Mouse (Mus musculus) limb, embryonic 14.5 days (tissue): ENCODE results near the gene Rac3. TPM values are rescaled to one million over a fixed set of nuclear protein-coding genes. Genes with fewer than 3 reads are reported as not detected.

Experiments used
- ATAC-seq: fragments of 200-750 bp; cut with Nextera tagmentation; 2 replicates; pipeline ENCODE4 v1.8.0; 2017; ENCODE audit warnings: low read depth, moderate number of reproducible peaks, moderate TSS enrichment; ENCODE audit not compliant: low FRiP score
- DNase-seq: peaks from one replicate; pipeline ENCODE4 v3.0.0-alpha.2; 2015; ENCODE audit warnings: low spot score
- H3K27ac ChIP-seq: fragments of 300-500 bp; sonication (generic); replicated peaks from 2 replicates; pipeline ENCODE4 v1.5.1; 2014; ENCODE audit warnings: low read depth, mild to moderate bottlenecking, low read length, moderate library complexity, mixed read lengths
- H3K27me3 ChIP-seq: fragments of 300-500 bp; sonication (generic); 2 replicates; pipeline ENCODE4 v1.6.1; 2014; ENCODE audit warnings: low read length, mixed read lengths; ENCODE audit not compliant: control insufficient read depth, insufficient read depth
- H3K36me3 ChIP-seq: fragments of 300-500 bp; sonication (generic); 2 replicates; pipeline ENCODE4 v1.6.1; 2014; ENCODE audit warnings: mild to moderate bottlenecking, low read length, moderate library complexity, mixed read lengths; ENCODE audit not compliant: control insufficient read depth, insufficient read depth
- H3K4me1 ChIP-seq: fragments of 300-500 bp; sonication (generic); 2 replicates; pipeline ENCODE4 v1.6.1; 2014; ENCODE audit warnings: antibody characterized with exemption, low read length, mixed read lengths; ENCODE audit not compliant: control insufficient read depth, insufficient read depth
- H3K4me2 ChIP-seq: fragments of 300-500 bp; sonication (generic); replicated peaks from 2 replicates; pipeline ENCODE4 v1.6.1; 2014; ENCODE audit warnings: low read depth, mild to moderate bottlenecking, low read length, moderate library complexity; ENCODE audit not compliant: severe bottlenecking
- H3K4me3 ChIP-seq: fragments of 300-500 bp; sonication (generic); replicated peaks from 2 replicates; pipeline ENCODE4 v1.5.1; 2014; ENCODE audit warnings: low read length
- H3K9ac ChIP-seq: fragments of 300-500 bp; sonication (generic); 2 replicates; pipeline ENCODE4 v1.6.1; 2014; ENCODE audit warnings: mild to moderate bottlenecking, low read depth, low read length, moderate library complexity; ENCODE audit not compliant: severe bottlenecking
- H3K9me3 ChIP-seq: fragments of 300-500 bp; sonication (generic); 2 replicates; pipeline ENCODE4 v1.6.1; 2016; ENCODE audit warnings: low read length; ENCODE audit not compliant: control insufficient read depth
- POLR2A ChIP-seq: fragments of 200-500 bp; IDR thresholded peaks from 2 replicates; pipeline ENCODE4 v1.8.0; 2012; ENCODE audit warnings: inconsistent platforms, mild to moderate bottlenecking, moderate library complexity, borderline replicate concordance; ENCODE audit not compliant: insufficient read depth, insufficient read length; ENCODE audit errors: extremely low read depth
- WGBS: fragments of 180-500 bp; shearing (Covaris S2); extraction: QIAGEN DNeasy Blood & Tissue Kit; methylation state at CpG from one replicate; pipeline ENCODE4 v1.1.7; 2014; 5-methylcytosine and 5-hydroxymethylcytosine counted together
- polyA plus RNA-seq, 2 experiments: library from polyadenylated mRNA; depleted of rRNA in 1 of 2; stranded (reverse) in 1 of 2; unstranded in 1 of 2; fragments of >200 nt; fragmentation: Nextera tagmentation in 1 of 2; extraction: Ambion mirVana in 1 of 2; gene quantifications; 2 replicates each; pipeline versions ENCODE4 v1.2.1 to v1.2.3; 2012 to 2014

The Rac3 gene
- polyA plus RNA-seq, 2 experiments: 14.1 to 90.1 TPM

DNA sequence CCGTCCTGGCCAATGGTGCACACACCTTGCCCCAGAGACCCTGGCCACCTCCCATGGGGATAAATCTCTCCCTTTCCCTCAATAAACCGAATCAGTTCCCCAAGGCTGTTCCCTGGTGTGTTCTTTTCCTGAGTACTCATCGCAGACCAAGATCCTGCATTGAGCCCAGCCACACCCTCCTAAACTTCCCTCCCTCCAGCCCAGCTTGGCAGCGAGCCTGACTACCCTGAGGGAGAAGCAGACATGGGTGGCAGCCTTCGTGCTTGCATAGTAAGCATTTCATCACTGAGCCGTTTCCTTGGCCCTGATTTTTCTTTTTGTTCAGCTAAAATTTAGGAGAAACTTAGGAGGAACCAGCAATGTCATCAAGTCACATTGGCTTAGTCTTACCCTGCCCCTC lies 12.3 kb downstream of the Rac3 start:
- no peaks in the 10 kb centered on the region for H3K36me3 ChIP-seq
- H3K27ac ChIP-seq: no peak overlapping the region
- no peaks in the 10 kb centered on the region for H3K9me3 ChIP-seq
- WGBS: 48% methylated on average over 6 of the region's 6 CpGs
- H3K4me2 ChIP-seq: no peak overlapping the region
- no peak for TF ChIP-seq POLR2A
- ATAC-seq (no peak), DNase-seq (no peak)
- peaks cover 9% of the 10 kb centered on the region; the same call in 1 of the 2 replicates for H3K4me1 ChIP-seq
- H3K9ac ChIP-seq: no peak overlapping the region
- H3K4me3 ChIP-seq: no peak overlapping the region
- no peaks in the 10 kb centered on the region for H3K27me3 ChIP-seq

DNA sequence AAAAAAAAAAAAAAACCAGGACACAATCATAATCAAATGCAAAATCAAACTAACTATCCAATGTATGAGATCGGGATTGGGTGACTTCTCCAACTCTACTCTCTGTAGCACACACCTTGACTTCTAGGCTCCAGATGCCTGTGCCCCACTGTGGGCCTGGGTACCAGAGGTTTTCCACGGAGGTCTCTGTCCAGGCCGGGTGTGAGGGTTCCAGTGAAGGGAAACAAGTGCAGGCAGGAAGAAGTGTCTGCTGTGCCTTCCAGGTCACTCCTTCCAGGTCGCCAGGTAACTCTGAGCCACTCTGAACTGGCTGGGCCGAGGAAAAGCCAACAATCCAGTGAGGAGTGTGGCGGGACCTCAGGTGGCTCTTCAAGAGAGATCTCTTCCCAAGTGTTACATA lies 15.2 kb downstream of the Rac3 start:
- WGBS: 75% methylated on average over 6 of the region's 6 CpGs

DNA sequence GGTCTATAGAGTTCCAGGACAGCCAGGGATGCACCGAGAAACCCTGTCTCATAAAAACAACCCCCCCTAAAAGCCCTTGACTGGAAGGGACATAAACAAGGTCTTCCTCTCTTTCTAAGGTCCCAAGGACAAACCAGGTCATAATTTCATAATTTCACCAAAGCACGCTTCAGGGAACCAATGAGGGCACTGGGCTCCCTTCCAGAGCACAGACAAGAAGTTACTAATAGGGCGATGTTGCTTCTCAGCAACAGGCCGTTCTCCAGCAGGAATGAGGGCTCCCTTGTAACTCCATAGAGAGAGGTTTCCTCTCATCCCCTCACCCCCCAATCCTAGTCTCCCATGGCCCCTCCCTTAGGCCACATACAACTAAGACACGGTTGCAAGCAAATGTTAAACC lies 19.7 kb downstream of the Rac3 start:
- WGBS: 89% methylated on average over 5 of the region's 5 CpGs
- Histone ChIP-seq H3K27ac (no peak overlapping the region), H3K9me3 (no peaks in the 10 kb centered on the region), H3K27me3 (no peaks in the 10 kb centered on the region), H3K4me2 (no peak overlapping the region), H3K4me1 (no peaks in the 10 kb centered on the region), H3K4me3 (no peak overlapping the region), H3K9ac (no peak overlapping the region), H3K36me3 (no peaks in the 10 kb centered on the region)
- no peak for ATAC-seq
- no peak for DNase-seq
- TF ChIP-seq POLR2A: no peak

More for the DNA sequence above, 15.2 kb downstream of the Rac3 start:
- Histone ChIP-seq H3K27ac (no peak overlapping the region), H3K27me3 (no peaks in the 10 kb centered on the region), H3K4me3 (no peak overlapping the region), H3K36me3 (no peaks in the 10 kb centered on the region), H3K9ac (no peak overlapping the region), H3K9me3 (no peaks in the 10 kb centered on the region), H3K4me1 (peaks cover 9% of the 10 kb centered on the region; the same call in 1 of the 2 replicates), H3K4me2 (no peak overlapping the region)
- no peak for TF ChIP-seq POLR2A
- ATAC-seq: no peak
- no peak for DNase-seq

DNA sequence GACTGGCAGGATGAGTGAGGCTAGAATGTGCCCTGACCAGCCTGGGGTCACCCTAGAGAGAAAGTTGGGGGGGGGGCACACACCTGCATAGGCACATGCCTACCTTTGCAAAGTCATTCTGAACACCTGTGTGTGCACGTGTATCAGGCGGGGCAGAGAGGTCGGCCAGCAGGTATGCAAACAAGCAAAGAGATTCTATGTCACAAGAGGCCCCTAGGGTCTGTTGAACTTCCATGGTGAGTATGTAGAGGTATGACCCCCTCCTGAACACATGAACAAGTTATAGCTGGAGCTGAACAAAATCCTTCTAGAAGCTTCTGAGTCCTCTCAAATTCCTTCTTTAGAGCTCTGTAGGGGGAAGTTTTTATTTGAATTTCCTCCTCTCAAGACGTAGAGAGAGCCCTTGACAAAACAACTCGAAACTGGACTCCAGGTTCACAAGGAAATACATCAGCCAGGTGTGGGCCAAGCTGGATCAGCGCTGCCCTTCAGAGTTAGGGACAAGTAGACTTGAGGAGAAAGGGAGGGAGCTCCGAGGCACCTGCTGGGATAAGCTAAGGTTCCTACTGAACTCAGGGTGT lies 22.9 kb downstream of the Rac3 start:
- TF ChIP-seq POLR2A: no peak
- WGBS: 67% methylated on average over 7 of the region's 7 CpGs
- Histone ChIP-seq H3K9me3 (no peaks in the 10 kb centered on the region), H3K9ac (no peak overlapping the region), H3K4me1 (no peaks in the 10 kb centered on the region), H3K4me3 (no peak overlapping the region), H3K36me3 (no peaks in the 10 kb centered on the region), H3K27me3 (no peaks in the 10 kb centered on the region), H3K27ac (no peak overlapping the region), H3K4me2 (no peak overlapping the region)
- DNase-seq (no peak), ATAC-seq (no peak)

DNA sequence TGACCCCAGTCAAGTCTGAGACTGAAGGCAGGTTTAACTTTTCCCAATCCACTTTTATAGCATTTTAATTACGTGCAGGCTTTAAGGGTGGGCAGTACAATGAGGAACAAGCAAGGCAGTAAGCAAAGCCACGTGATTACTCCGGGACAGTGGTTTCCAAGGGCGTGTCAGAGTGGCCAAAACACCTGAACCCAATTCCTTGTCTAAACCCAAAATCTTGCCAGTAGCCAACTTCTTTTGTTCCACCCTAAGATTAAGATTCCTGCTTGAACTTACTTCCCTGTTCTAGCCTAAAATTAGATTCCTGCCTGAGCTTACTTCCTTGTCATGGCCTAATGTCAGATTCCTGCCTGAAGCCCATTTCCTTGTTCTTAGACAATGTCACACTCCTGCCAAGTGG lies 26.7 kb downstream of the Rac3 start:
- ATAC-seq (no peak), DNase-seq (no peak)
- Histone ChIP-seq H3K9me3 (no peaks in the 10 kb centered on the region), H3K36me3 (no peaks in the 10 kb centered on the region), H3K9ac (no peak overlapping the region), H3K27me3 (no peaks in the 10 kb centered on the region), H3K4me3 (no peak overlapping the region), H3K4me2 (no peak overlapping the region), H3K4me1 (no peaks in the 10 kb centered on the region), H3K27ac (no peak overlapping the region)
- TF ChIP-seq POLR2A: no peak
- 39% methylated on average over 4 of the region's 4 CpGs for WGBS

DNA sequence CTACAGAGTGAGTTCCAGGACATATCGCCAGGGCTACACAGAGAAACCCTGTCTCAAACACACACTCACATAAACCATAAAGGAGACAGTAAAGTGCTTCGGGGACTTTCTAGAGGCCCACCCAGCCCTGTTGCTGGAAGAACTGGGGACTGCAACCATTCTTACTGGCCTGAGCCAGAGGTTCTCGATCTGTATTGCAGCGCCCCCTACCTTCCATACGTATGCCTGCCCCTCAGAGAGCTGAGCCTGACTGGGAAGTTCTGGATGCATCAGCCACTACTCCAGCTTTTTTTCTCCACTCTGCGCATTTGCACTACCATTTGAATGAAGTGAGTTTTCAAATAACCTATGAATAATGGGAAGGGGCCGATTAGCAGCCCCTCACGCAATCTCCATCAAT lies 28.2 kb downstream of the Rac3 start:
- TF ChIP-seq POLR2A: no peak
- 60% methylated on average over 8 of the region's 8 CpGs for WGBS
- H3K27ac ChIP-seq: no peak overlapping the region
- no peaks in the 10 kb centered on the region for H3K36me3 ChIP-seq
- no peaks in the 10 kb centered on the region for H3K9me3 ChIP-seq
- no peak overlapping the region for H3K4me2 ChIP-seq
- no peaks in the 10 kb centered on the region for H3K27me3 ChIP-seq
- no peaks in the 10 kb centered on the region for H3K4me1 ChIP-seq
- DNase-seq: no peak
- H3K4me3 ChIP-seq: no peak overlapping the region
- no peak for ATAC-seq
- H3K9ac ChIP-seq: no peak overlapping the region
